Mouse (Mus musculus) common myeloid progenitor, adult 5-6 weeks (primary cell): ENCODE measurements around the gene Tmppe. TPM values are rescaled to one million over a fixed set of nuclear protein-coding genes. Genes with fewer than 3 reads are reported as not detected.
A peak's percentile ranks its signal among the peaks of the same experiment; 100 is the strongest.
"Not testable (repeated sequence)": the region's sequence is repeated elsewhere in the genome, so short reads cannot be mapped to it uniquely, and the experiment has no call there.

Source experiments
- ATAC-seq: replicated peaks from 2 replicates; pipeline ENCODE4 v1.8.0; 2016; ENCODE audit warnings: low read depth, mild to moderate bottlenecking, moderate TSS enrichment, inconsistent platforms; ENCODE audit not compliant: poor library complexity, severe bottlenecking
- total RNA-seq: library from RNA; stranded (forward); fragments of 200-1000, 187-1606 nt; gene quantifications from 2 replicates; pipeline ENCODE4 v1.2.3, GENCODE M21; 2017

Gene Tmppe
- total RNA-seq, result 4.7 and 6.4 TPM in 2 replicates

GRCm38 (mm10) chr9:114400949-114401684 lies at the start of gene Tmppe, which contains the start of gene Glb1:
Gene Tmppe (plus strand): TSS chr9:114401105.
Gene Glb1 (plus strand): TSS chr9:114401076.
- peak; percentile 90 for ATAC-seq

DNA sequence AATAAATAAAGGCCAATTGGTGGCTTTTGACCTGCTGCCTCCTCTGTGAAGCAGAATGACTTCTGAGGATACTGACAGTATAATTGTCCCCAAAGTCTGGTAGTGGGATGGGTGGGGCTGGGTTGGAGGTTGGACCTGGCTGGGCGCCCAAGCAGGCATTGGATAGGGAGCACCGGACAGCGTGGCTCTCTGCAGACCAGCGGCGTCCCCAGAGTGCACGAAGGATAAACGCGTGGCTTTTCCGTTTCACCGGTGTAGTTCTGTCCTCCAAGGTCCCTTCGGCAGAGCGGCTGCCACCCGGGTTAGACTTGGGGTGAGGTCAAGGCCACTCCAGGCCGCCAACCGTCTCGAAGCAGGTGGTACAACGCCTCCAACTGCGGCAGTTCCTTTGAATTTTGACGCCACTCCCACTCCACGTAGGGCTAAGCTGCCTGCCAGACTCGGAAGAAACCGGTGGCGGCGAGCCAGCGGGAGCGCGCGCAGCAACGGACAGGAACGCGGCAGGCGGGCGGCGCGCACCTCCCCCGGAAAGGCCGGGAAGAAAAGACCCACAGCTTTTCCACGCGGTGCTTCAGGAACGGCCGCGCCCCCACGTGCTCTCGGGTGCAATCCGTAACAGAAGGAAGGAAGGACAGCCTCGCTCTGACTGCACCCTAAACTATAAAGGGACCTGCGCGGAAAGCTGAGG lies 33.0 kb upstream of the Tmppe start:
- peak; percentile 84 for ATAC-seq

- no peak for ATAC-seq
These were observed 32.4 kb upstream of the Tmppe start for GRCm38 (mm10) chr9:114368471-114368858.

DNA sequence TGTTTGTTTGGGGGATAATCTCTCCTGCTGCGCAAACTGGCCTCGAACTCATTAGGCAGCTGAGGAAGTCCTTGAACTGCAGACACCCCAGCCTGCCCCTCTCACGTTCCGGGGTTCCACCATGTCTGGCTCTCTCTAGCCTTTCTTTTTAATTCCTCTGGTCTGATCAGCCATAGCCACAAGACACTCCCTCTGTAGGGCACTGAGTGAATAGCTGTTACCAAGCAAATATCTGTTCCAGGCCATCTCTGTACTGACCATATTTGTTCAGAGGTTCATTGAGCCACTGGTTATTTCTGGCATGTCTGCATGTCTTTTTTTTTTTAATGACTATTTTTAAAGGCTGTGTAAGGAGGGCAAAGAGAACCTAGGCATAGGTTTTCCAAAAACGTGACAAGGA lies 31.5 kb upstream of the Tmppe start:
- ATAC-seq, result peak; percentile 71

DNA sequence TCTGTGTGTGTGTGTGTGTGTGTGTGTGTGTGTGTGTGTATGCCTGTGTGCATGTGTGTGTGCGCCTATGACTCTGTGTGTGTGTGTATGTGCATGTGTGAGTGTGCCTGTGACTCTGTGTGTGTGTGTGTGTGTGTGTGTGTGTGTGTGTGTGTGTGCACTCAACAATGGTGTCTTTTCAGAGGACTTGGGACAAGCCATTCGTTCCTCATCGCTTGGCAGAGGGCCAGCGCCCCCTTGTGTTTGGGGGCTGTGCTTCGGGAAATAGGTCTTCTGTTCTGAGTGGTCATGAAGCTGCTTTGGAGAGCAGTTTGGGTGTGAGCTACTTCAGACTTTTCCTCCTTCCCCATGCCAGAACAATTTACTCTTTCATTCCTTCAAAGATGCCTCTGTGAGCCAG lies 29.2 kb upstream of the Tmppe start:
- ATAC-seq, result not testable (repeated sequence)

GRCm38 (mm10) chr9:114375276-114375962 lies 25.5 kb upstream of the Tmppe start:
- ATAC-seq, result peak; percentile 40

DNA sequence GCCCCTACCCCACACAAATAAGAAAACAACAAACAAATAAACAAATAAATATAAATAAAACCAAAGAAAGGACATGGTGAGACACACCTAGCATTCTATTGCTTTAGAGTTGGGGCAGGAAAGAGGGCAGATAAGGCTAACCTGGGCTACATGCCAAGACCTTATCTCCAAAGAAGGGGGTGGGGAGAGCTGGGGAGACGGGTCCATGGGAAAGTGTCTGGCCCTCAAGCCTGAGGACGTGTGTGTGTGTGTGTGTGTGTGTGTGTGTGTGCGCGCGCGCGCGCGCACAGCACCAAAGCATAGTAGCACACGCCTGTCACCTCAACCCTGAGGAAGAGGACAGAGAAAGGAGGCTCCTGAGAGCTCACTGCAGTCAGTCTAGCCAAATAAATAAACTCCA lies 23.7 kb upstream of the Tmppe start:
- peak; percentile 33 for ATAC-seq

- ATAC-seq, result no peak
These were observed 21.0 kb upstream of the Tmppe start for GRCm38 (mm10) chr9:114379871-114380270.

DNA sequence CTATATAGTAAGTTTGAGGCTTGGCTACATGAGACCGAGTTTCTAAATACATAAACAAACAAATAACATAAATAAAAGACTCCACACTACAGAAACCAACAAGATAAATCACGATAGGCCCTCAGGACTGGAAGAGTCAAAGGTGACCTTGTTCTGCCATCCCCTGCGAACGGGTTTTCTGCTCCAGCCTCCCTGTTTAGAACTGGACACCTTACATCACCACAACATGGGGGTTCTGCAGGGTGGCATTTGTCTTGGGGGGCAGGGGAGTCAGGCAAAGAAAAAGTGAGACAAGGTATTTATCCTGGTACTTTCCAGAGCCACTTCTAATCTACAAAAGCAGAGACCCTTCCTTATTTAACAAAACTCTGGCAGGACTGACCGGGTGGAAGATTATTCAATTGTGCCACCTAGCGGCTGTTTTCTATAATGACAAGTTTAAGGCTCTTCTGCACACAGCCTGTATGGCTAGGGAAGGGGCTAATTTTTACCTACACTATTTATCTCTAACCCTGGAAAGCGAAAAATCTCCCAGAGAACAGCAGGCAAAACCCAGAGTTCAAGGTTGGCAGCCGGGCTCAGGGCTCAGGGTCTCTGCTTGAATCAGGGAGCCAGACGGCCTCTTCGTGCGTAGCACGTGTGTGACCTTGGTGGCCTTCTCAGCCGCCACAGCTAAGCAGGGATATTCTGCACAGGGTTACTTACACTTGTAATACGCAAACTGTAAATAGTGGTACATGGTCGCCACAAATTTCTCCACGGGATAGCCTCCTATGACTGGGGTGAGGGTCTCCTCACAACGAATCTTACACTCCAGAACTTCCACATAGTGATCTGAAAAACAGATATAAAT lies 19.8 kb upstream of the Tmppe start:
- ATAC-seq, result peak; percentile 70

DNA sequence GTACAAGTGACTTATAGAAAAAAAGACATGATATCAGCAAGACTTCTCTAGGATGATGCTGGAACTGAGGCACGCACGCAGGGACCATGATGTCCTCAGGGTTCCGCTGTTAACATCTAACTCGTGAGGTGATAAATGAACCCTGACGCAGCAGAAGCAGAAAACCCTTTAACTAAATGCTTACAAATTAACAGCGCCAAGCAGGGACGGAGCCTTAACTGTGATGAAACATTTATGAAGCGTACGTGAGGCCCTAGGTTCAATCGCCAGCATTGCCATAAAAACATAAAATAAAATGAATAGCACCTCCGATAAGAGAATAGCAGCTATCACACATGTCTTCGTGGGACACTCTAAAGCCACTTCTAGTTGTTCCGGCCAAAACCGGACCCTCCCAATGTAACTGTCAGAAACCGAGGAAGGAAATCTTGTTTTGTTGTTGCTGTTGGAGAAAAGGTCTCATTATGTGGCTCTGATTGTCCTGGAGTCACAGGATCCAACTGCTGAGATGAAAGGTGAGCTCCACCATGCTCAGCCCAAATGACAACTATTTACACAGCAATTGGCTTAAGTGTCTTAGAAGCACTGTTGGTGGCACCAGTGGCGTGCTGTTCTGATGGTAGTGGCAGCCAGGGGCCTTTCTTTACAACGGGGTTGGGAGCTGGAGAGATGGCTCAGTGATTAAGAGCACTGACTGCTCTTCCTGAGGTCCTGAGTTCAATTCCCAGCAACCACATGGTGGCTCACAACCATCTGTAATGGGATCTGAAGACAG lies 17.8 kb upstream of the Tmppe start:
- ATAC-seq, result no peak

GRCm38 (mm10) chr9:114384691-114385090 lies 16.2 kb upstream of the Tmppe start:
- no peak for ATAC-seq

DNA sequence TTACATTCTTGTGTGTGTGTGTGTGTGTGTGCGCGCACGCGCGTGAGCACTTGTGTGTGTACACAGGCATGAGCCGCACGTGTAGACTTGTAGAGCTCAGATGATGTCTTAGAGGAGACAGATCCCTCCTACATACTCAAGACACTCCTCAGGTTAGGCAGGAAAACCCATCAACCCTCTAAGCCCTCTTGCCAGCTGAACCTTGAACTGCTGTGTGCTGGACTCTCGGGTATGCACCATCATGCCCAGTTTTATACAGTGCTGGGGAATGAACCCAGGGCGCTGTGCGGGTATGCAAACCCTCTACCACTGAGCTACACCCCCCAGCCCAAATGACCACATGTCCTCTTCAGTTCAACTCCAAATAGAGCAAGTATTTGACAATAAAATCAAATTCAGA lies 15.7 kb upstream of the Tmppe start:
- ATAC-seq, result no peak

GRCm38 (mm10) chr9:114387086-114387485 lies 13.8 kb upstream of the Tmppe start:
- no peak for ATAC-seq

DNA sequence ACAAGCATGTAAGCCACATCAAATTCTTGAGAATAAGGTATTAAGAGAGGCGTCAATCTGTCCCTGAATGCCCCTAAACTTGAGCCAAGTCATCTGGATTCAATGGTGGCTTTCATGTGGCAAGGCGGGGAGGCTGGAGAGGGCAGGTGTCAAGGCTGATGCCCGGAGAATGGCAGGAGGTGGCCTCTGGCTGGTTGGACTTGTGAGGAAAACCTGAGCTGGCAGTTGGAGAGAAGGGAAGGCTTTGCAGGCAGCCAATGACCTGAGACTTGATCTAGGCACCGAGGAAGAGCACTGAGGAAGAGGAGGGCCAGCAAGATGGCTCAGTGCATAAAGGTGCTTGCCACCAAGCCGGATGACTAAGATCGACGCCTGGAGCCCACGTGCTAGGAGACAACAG lies 12.6 kb upstream of the Tmppe start:
- no peak for ATAC-seq

- no peak for ATAC-seq
These were observed 12.1 kb upstream of the Tmppe start for GRCm38 (mm10) chr9:114388701-114389370.

DNA sequence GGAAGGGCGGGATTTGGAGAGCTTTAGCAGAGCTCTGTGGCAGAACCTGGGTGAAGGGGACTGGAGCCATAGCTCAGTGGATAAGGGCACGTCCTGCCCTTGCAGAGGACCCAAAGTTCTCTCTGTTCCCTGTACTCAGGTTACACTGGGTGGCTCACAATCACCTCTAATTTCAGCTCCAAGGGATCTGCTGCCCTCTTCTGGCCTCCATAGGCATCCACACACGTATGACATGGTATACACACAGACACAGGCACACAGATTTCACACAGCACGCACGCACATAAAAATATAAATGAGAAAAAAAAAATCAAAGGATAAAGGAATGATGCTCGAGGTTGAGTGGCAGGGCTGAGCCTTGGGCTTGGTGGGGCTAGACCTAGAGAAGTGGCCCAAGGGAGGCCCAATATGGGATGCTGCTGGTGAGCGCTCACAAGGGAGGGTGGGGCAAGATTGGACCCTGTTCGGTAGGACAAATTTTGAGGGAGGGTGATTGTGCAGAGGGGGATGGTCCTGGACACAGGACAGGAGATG lies 11.5 kb upstream of the Tmppe start:
- peak; percentile 26 for ATAC-seq

- peak; percentile 76 for ATAC-seq
These were observed 10.8 kb upstream of the Tmppe start, which contains the start of gene Crtap for GRCm38 (mm10) chr9:114389905-114390748. Gene Crtap (minus strand): TSS chr9:114390675.

- ATAC-seq, result no peak
These were observed 10.2 kb upstream of the Tmppe start for GRCm38 (mm10) chr9:114390749-114391075.
